Mouse (Mus musculus) small intestine, adult 2 months (tissue): Measurements from ENCODE around the gene Bloc1s5. TPM values are rescaled to one million over a fixed set of nuclear protein-coding genes. Genes with fewer than 3 reads are reported as not detected.

ENCODE experiments used
- H3K27ac ChIP-seq: fragments of 200-500 bp; 2 replicates; pipeline ENCODE4 v1.5.1; 2012; ENCODE audit warnings: low read depth, low read length, control low read depth, inconsistent platforms; ENCODE audit not compliant: insufficient read depth
- H3K27me3 ChIP-seq: fragments of 200-500 bp; 2 replicates; pipeline ENCODE4 v1.6.1; 2012; ENCODE audit warnings: mild to moderate bottlenecking, moderate library complexity, low read length, inconsistent platforms; ENCODE audit not compliant: control insufficient read depth, insufficient read depth
- H3K36me3 ChIP-seq: fragments of 200-500 bp; 2 replicates; pipeline ENCODE4 v1.6.1; 2012; ENCODE audit warnings: mild to moderate bottlenecking, low read length, control low read depth, inconsistent platforms; ENCODE audit not compliant: control insufficient read depth, insufficient read depth
- H3K4me1 ChIP-seq: fragments of 200-500 bp; 2 replicates; pipeline ENCODE4 v1.6.1; 2012; ENCODE audit warnings: low read length, inconsistent platforms, mixed read lengths; ENCODE audit not compliant: control insufficient read depth, insufficient read depth, insufficient read length
- H3K4me3 ChIP-seq: fragments of 200-500 bp; 2 replicates; pipeline ENCODE4 v1.5.1; 2012; ENCODE audit warnings: low read depth, mild to moderate bottlenecking, control low read depth, inconsistent platforms, low read length, moderate library complexity
- CTCF ChIP-seq: fragments of 200-500 bp; IDR thresholded peaks from 2 replicates; pipeline ENCODE4 v1.5.1; 2012; ENCODE audit warnings: low read depth, mild to moderate bottlenecking, control low read depth, inconsistent platforms, low read length, moderate library complexity, mixed read lengths; ENCODE audit not compliant: insufficient replicate concordance, insufficient read length; ENCODE audit errors: extremely low read depth
- POLR2A ChIP-seq: fragments of 200-500 bp; IDR thresholded peaks from 2 replicates; pipeline ENCODE4 v1.6.1; 2012; ENCODE audit warnings: low read depth, mild to moderate bottlenecking, control low read depth, inconsistent platforms, low read length, moderate library complexity
- WGBS: fragments of 180-500 bp; shearing (Covaris S2); methylation state at CpG from one replicate; pipeline ENCODE4 v1.1.7; 2018; 5-methylcytosine and 5-hydroxymethylcytosine counted together
- polyA plus RNA-seq: library from polyadenylated mRNA; depleted of rRNA; stranded (reverse); fragments of >200 nt; gene quantifications from 2 replicates; pipeline ENCODE4 v1.2.3, GENCODE M21; 2012

The Bloc1s5 gene
- polyA plus RNA-seq, 1 experiment = 2.0 TPM

GRCm38 (mm10) chr13:38565245-38565644, 69.7 kb downstream of the Bloc1s5 start:
- no peak overlapping the region for H3K27ac ChIP-seq
- TF ChIP-seq POLR2A = no peak
- H3K27me3 ChIP-seq = no peaks in the 10 kb centered on the region
- H3K4me1 ChIP-seq = no peaks in the 10 kb centered on the region
- 59% methylated on average over 4 of the region's 4 CpGs for WGBS
- H3K36me3 ChIP-seq = no peaks in the 10 kb centered on the region
- H3K4me3 ChIP-seq = no peak overlapping the region

- Histone ChIP-seq H3K4me1 (peaks cover 2% of the 10 kb centered on the region; the same call in 1 of the 2 replicates), H3K27me3 (no peaks in the 10 kb centered on the region), H3K36me3 (no peaks in the 10 kb centered on the region), H3K27ac (peak overlapping the region; percentile 59), H3K4me3 (no peak overlapping the region)
- TF ChIP-seq POLR2A (no peak), CTCF (no peak)
- 29% methylated on average over 11 of the region's 11 CpGs for WGBS
These were observed 80.3 kb downstream of the Bloc1s5 start for GRCm38 (mm10) chr13:38554611-38555010.

- Histone ChIP-seq H3K27me3 (no peaks in the 10 kb centered on the region), H3K27ac (peak overlapping the region; percentile 59), H3K36me3 (no peaks in the 10 kb centered on the region), H3K4me1 (peaks cover 2% of the 10 kb centered on the region; the same call in 1 of the 2 replicates), H3K4me3 (no peak overlapping the region)
- no peak for TF ChIP-seq POLR2A
- no peak for TF ChIP-seq CTCF
- 23% methylated on average over 3 of the region's 3 CpGs for WGBS
These were observed 80.7 kb downstream of the Bloc1s5 start for GRCm38 (mm10) chr13:38554210-38554609.

- Histone ChIP-seq H3K36me3 (no peaks in the 10 kb centered on the region), H3K4me3 (no peak overlapping the region), H3K4me1 (no peaks in the 10 kb centered on the region), H3K27me3 (no peaks in the 10 kb centered on the region), H3K27ac (no peak overlapping the region)
- TF ChIP-seq POLR2A (no peak), CTCF (no peak)
- WGBS = 81% methylated on average over 5 of the region's 5 CpGs
These were observed 86.2 kb downstream of the Bloc1s5 start for GRCm38 (mm10) chr13:38548681-38549080.

- TF ChIP-seq CTCF = no peak
- no peak for TF ChIP-seq POLR2A
- Histone ChIP-seq H3K4me1 (no peaks in the 10 kb centered on the region), H3K4me3 (no peak overlapping the region), H3K27ac (no peak overlapping the region), H3K36me3 (no peaks in the 10 kb centered on the region), H3K27me3 (no peaks in the 10 kb centered on the region)
- WGBS = 79% methylated on average over 5 of the region's 5 CpGs
These were observed 87.2 kb downstream of the Bloc1s5 start for GRCm38 (mm10) chr13:38547717-38548116.

- Histone ChIP-seq H3K27ac (no peak overlapping the region), H3K4me3 (no peak overlapping the region), H3K4me1 (no peaks in the 10 kb centered on the region), H3K36me3 (no peaks in the 10 kb centered on the region), H3K27me3 (no peaks in the 10 kb centered on the region)
- 44% methylated on average over 4 of the region's 4 CpGs for WGBS
- TF ChIP-seq CTCF = no peak
- no peak for TF ChIP-seq POLR2A
These were observed 88.2 kb downstream of the Bloc1s5 start for GRCm38 (mm10) chr13:38546754-38547153.

- Histone ChIP-seq H3K36me3 (no peaks in the 10 kb centered on the region), H3K4me3 (no peak overlapping the region), H3K27me3 (no peaks in the 10 kb centered on the region), H3K27ac (no peak overlapping the region), H3K4me1 (no peaks in the 10 kb centered on the region)
- no peak for TF ChIP-seq CTCF
- no peak for TF ChIP-seq POLR2A
- 71% methylated on average over 3 of the region's 3 CpGs for WGBS
These were observed 89.4 kb downstream of the Bloc1s5 start for GRCm38 (mm10) chr13:38545460-38545859.
